Mouse (Mus musculus) forebrain, embryonic 14.5 days (tissue): ENCODE results near the gene AI481877. TPM values are rescaled to one million over a fixed set of nuclear protein-coding genes. Genes with fewer than 3 reads are reported as not detected.

Source experiments
- ATAC-seq: fragments of 200-750 bp; cut with Nextera tagmentation; 2 replicates; pipeline ENCODE4 v1.8.0; 2017; ENCODE audit warnings: mild to moderate bottlenecking, moderate library complexity
- DNase-seq: peaks from one replicate; pipeline ENCODE4 v3.0.0-alpha.2; 2015; ENCODE audit warnings: low spot score
- H3K27ac ChIP-seq: fragments of 300-500 bp; sonication (generic); 2 replicates; pipeline ENCODE4 v1.5.1; 2014; ENCODE audit warnings: low read depth, mild to moderate bottlenecking, control low read depth, low read length, moderate library complexity
- H3K27me3 ChIP-seq: fragments of 300-500 bp; sonication (generic); replicated peaks from 2 replicates; pipeline ENCODE4 v1.6.1; 2014; ENCODE audit warnings: low read length, control low read depth, mixed read lengths; ENCODE audit not compliant: control insufficient read depth, insufficient read depth
- H3K36me3 ChIP-seq: fragments of 300-500 bp; sonication (generic); 2 replicates; pipeline ENCODE4 v1.6.1; 2014; ENCODE audit warnings: low read length, control low read depth; ENCODE audit not compliant: control insufficient read depth, insufficient read depth
- H3K4me1 ChIP-seq: fragments of 300-500 bp; sonication (generic); 2 replicates; pipeline ENCODE4 v1.6.1; 2014; ENCODE audit warnings: antibody characterized with exemption, low read length, control low read depth; ENCODE audit not compliant: control insufficient read depth, insufficient read depth
- H3K4me2 ChIP-seq: fragments of 300-500 bp; sonication (generic); 2 replicates; pipeline ENCODE4 v1.6.1; 2014; ENCODE audit warnings: mild to moderate bottlenecking, control low read depth, low read length
- H3K4me3 ChIP-seq: fragments of 300-500 bp; sonication (generic); 2 replicates; pipeline ENCODE4 v1.5.1; 2014; ENCODE audit warnings: low read depth, low read length, control low read depth
- H3K9ac ChIP-seq: fragments of 300-500 bp; sonication (generic); 2 replicates; pipeline ENCODE4 v1.6.1; 2014; ENCODE audit warnings: mild to moderate bottlenecking, low read length, control low read depth, moderate library complexity
- H3K9me3 ChIP-seq: fragments of 300-500 bp; sonication (generic); replicated peaks from 2 replicates; pipeline ENCODE4 v1.6.1; 2016; ENCODE audit warnings: low read length, control low read depth, mixed read lengths; ENCODE audit not compliant: control insufficient read depth
- WGBS: fragments of 180-500 bp; shearing (Covaris S2); extraction: QIAGEN DNeasy Blood & Tissue Kit; methylation state at CpG from one replicate; pipeline ENCODE4 v1.1.7; 2014; 5-methylcytosine and 5-hydroxymethylcytosine counted together
- polyA plus RNA-seq: library from polyadenylated mRNA; unstranded; fragments of >200 nt; fragmentation: Nextera tagmentation; extraction: Ambion mirVana; gene quantifications from 2 replicates; pipeline ENCODE4 v1.2.1, GENCODE M21; 2014

Gene AI481877
- polyA plus RNA-seq, 1 experiment from 2014 or later, result not detected

DNA sequence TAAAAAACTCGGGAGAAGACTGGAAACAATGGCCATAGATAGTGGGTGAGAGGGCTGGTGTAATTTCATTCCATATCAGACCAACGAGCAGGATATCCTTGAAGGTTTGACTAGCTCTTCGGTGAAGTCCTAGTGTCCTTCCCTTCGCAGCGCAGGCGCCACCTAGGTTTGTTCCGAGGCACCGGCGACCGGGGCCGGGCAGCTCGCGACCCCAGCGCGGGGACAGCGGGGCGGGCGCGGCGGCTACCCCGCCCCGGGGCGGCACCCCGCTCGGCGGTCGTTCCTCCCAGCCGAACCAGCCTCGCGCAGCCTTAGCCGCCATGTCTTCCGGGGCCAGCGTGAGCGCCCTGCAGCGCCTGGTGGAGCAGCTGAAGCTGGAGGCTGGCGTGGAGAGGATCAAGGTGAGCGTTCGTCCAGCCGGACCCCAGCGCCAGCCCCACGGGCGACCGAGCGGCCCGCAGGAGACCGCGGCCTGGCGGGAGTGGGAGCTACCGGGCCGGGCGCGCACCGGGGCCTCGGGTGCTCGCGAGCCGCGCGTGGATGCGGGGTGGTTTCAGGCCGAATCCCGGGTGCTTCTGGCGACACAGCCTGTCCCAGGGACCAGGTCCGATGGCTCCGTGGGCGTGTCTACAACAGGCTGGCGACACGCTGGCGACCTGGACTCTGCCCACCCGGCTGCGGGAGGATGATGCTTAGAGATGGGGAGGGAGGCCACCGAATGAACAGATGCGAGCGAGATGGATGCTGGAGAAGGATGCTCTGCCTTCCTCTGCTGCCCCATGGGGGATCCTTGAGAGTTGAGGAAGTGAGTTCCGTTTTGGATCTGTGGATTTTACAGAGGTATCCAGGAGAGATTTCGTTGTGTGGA is 103.6 kb downstream of the AI481877 start, which contains the start of gene Gng10:
Gene Gng10, plus strand, starts transcription at position 171 of the 868 bp plus-strand sequence.
- ATAC-seq (peak; percentile 91), DNase-seq (peak; percentile 64)
- 10% methylated on average over 76 of the region's 76 CpGs for WGBS
- Histone ChIP-seq H3K9me3 (no peaks in the 10 kb centered on the region; the same call in 1 of the 2 replicates), H3K27me3 (no peaks in the 10 kb centered on the region), H3K4me1 (no peaks in the 10 kb centered on the region), H3K4me3 (peak within 1 kb of the TSS; percentile 78), H3K36me3 (peaks cover 6% of the 10 kb centered on the region; the same call in 1 of the 2 replicates), H3K4me2 (peak within 1 kb of the TSS; percentile 61), H3K27ac (peak within 1 kb of the TSS; percentile 90), H3K9ac (peak within 1 kb of the TSS; percentile 91)

DNA sequence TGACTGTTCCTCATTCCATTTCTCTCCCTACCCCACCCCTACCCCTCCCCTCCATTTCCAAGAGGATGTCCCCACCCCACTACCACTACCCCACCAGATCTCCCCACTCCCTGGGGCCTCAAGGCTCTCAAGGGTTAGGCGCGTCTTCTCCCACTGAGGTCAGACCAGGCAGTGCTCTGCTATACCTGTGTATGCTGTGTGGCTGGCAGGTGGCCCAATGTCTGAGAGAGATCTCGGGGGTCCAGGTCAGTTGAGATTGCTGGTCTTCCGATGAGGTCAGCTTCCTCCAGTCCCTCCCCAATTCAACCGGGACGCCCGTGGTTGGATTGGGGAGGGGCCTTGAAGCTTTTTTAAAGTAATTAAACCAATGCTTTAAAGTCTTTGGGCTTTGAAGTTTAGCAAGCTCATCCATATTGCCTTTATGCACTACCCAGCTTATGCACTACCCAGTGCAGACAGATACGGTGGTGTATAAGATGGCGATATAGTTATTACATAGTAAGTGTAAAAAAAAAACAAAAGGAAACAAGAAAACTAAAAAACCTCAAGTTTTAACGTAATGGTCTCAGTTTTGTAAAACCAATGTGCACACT is 104.4 kb downstream of the AI481877 start:
- peak overlapping the region; percentile 91 for H3K9ac ChIP-seq
- H3K27me3 ChIP-seq, result no peaks in the 10 kb centered on the region
- 66% methylated on average over 10 of the region's 10 CpGs for WGBS
- peak overlapping the region; percentile 90; the same call in 1 of the 2 replicates for H3K27ac ChIP-seq
- no peaks in the 10 kb centered on the region for H3K36me3 ChIP-seq
- DNase-seq, result no peak
- no peaks in the 10 kb centered on the region for H3K4me1 ChIP-seq
- H3K9me3 ChIP-seq, result no peaks in the 10 kb centered on the region; the same call in 1 of the 2 replicates
- peak overlapping the region; percentile 61 for H3K4me2 ChIP-seq
- ATAC-seq, result peak; percentile 12; the same call in 1 of the 2 replicates
- peak overlapping the region; percentile 78 for H3K4me3 ChIP-seq

DNA sequence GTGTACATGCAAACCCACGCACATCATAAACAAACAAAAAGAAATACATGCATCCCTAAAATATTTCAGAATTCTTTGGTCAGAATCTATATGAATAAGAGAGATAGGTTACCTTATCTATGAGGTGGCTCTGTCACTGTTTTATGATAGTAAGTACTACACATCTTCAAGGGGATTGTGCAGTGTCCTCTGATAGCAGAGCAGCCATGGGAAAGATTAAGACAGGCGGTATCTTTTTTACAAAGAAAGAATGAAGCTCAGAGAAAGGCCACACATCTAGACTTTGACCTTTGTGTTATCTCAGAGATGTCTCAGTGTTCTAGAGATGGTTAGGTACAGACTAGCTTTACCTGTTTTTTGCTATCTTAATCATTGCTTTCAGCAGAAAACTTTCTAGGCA is 121.9 kb downstream of the AI481877 start:
- H3K36me3 ChIP-seq, result peaks cover 22% of the 10 kb centered on the region; the same call in 1 of the 2 replicates
- H3K27ac ChIP-seq, result no peak overlapping the region
- no peak overlapping the region for H3K4me3 ChIP-seq
- ATAC-seq (no peak), DNase-seq (no peak)
- 89% methylated on average over 2 of the region's 2 CpGs for WGBS
- H3K9ac ChIP-seq, result no peak overlapping the region
- H3K27me3 ChIP-seq, result no peaks in the 10 kb centered on the region
- H3K9me3 ChIP-seq, result no peaks in the 10 kb centered on the region
- H3K4me1 ChIP-seq, result no peaks in the 10 kb centered on the region
- no peak overlapping the region for H3K4me2 ChIP-seq

DNA sequence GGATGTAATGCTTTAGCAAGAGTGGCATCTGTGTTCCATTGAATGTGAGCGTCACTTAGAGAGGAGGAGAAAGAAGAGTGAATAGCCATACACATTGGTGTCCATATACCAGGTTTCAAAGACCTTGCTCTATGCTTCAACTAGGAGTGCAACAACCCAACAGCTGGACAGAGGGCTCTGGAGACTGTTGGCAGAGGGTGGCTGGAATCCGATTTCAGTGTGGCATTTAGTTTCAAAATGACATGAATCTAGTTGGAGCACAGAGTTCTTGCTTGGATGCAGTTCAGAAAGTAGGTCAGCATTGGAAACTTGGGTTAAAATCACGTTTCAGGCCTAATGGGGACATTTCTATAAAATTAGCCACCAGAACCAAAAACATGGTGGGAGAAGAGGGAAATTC is 123.6 kb downstream of the AI481877 start:
- Histone ChIP-seq H3K9me3 (no peaks in the 10 kb centered on the region), H3K27me3 (no peaks in the 10 kb centered on the region), H3K4me1 (no peaks in the 10 kb centered on the region), H3K9ac (no peak overlapping the region), H3K4me2 (no peak overlapping the region), H3K27ac (no peak overlapping the region), H3K4me3 (no peak overlapping the region), H3K36me3 (peaks cover 14% of the 10 kb centered on the region; the same call in 1 of the 2 replicates)
- 91% methylated on average over 3 of the region's 3 CpGs for WGBS
- no peak for ATAC-seq
- DNase-seq, result no peak

DNA sequence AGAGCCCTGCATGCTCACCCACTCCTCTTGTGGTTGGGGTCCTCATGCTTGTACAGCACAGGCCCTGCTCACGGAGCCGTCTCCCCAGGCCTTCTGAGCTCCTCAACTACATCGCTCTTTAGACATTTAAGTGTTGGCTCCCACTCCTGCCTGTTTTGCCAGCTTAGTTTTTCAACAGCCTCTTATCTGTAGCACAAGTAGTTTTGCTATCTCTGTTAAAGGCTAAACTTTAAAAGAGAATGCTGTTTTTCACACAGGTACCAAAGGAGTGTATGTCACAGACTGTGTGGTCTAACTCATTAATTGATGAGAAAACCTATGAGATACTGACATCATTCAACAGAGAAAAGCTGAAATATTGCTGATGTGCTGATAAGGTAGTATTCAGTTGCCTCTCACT is 127.3 kb downstream of the AI481877 start:
- no peaks in the 10 kb centered on the region for H3K4me1 ChIP-seq
- no peak overlapping the region for H3K9ac ChIP-seq
- H3K27ac ChIP-seq, result no peak overlapping the region
- 87% methylated on average over 3 of the region's 3 CpGs for WGBS
- no peaks in the 10 kb centered on the region for H3K36me3 ChIP-seq
- ATAC-seq, result no peak
- H3K9me3 ChIP-seq, result no peaks in the 10 kb centered on the region
- no peak for DNase-seq
- no peak overlapping the region for H3K4me3 ChIP-seq
- H3K4me2 ChIP-seq, result no peak overlapping the region
- H3K27me3 ChIP-seq, result no peaks in the 10 kb centered on the region

DNA sequence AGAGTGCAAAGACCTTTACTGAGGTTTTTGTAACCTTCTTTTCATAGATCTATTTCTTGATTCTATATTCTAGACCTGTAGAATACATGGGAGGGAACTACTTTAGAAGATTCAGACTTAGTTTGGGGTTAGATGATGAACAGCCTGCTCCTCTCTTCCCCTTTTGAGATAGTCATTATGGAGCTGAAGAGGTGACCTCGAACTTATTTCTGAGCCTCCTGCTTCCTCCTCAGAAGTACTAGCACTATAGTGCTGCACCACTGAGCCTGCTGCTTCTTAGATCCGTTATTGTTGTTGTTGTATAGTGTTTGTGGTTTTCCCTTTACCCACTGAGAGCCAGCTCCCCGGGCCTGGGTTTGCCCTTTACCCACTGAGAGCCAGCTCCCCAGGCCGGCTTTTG is 129.1 kb downstream of the AI481877 start:
- 71% methylated on average over 4 of the region's 4 CpGs for WGBS
- Histone ChIP-seq H3K27ac (no peak overlapping the region), H3K36me3 (no peaks in the 10 kb centered on the region), H3K4me2 (no peak overlapping the region), H3K9ac (no peak overlapping the region), H3K4me1 (peaks cover under 1% of the 10 kb centered on the region; the same call in 1 of the 2 replicates), H3K4me3 (no peak overlapping the region), H3K9me3 (no peaks in the 10 kb centered on the region), H3K27me3 (no peaks in the 10 kb centered on the region)
- DNase-seq (no peak), ATAC-seq (no peak)

DNA sequence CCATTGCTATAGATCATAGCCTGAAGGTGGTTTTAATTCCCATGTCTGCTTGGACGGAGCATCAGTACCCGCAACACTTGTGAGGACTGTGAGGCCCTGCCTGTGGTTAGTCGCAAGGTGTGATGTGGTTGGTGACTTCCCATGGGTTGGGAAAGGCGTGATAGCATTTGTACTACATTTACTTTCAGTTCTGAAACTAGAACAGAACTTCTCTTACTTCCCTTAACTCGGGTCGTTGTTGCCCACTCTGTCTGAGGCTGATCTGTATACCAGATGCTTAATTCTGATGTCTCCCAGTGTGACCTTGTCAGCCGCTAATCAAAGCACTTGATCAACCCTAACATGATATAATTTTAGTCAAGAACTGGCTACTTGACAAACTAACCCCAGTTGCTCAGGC is 129.6 kb downstream of the AI481877 start:
- Histone ChIP-seq H3K27ac (no peak overlapping the region), H3K9ac (no peak overlapping the region), H3K4me3 (no peak overlapping the region), H3K4me2 (no peak overlapping the region), H3K9me3 (no peaks in the 10 kb centered on the region), H3K36me3 (no peaks in the 10 kb centered on the region), H3K27me3 (no peaks in the 10 kb centered on the region), H3K4me1 (peaks cover 6% of the 10 kb centered on the region)
- 96% methylated on average over 7 of the region's 7 CpGs for WGBS
- DNase-seq (no peak), ATAC-seq (no peak)

DNA sequence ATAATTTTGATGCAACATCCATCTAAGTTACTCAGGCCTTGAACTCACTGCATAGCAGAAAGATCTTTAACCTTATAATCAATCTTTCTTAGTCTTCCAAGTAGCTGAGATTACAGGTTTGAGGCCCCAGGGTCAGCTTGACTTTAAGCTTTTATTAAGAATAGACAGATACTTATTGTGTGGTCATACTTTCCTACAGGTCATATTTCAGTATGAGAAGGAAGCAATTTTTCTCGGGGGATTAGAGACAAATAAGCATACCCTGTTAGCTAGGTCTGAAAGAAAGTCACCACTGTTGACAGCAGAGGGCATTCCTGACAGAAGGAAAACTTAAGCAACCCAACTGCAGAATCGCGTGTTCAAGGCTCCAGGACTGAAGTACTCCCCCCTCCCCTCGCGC is 130.8 kb downstream of the AI481877 start:
- DNase-seq (no peak), ATAC-seq (no peak)
- 86% methylated on average over 5 of the region's 5 CpGs for WGBS

DNA sequence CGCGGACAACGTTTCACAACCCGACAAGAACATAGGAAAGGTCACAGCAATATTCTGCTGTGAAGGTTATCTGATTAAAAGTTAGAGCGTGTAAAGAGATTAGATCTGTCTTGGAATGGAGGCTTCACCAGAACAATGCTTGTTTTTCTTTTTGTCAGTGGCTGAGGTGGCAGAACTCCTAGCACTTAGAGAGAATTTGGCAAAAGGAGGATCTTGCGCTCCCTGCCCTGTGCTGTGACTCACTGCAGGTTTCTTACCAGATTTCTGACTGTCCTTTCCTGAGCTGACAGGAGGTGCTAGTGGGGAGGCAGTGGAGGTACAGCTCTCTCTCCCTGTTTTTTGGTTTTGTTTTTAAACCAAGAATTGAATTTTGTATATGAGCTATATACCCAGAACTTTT is 131.8 kb downstream of the AI481877 start:
- 84% methylated on average over 6 of the region's 6 CpGs for WGBS
- ATAC-seq, result no peak
- no peaks in the 10 kb centered on the region for H3K27me3 ChIP-seq

More for the DNA sequence above, 130.8 kb downstream of the AI481877 start:
- H3K36me3 ChIP-seq, result no peaks in the 10 kb centered on the region
- no peaks in the 10 kb centered on the region for H3K27me3 ChIP-seq
- no peak overlapping the region for H3K4me3 ChIP-seq
- peaks cover 11% of the 10 kb centered on the region for H3K4me1 ChIP-seq
- no peak overlapping the region for H3K4me2 ChIP-seq
- no peak overlapping the region for H3K9ac ChIP-seq
- H3K27ac ChIP-seq, result no peak overlapping the region
- H3K9me3 ChIP-seq, result no peaks in the 10 kb centered on the region

More for the DNA sequence above, 131.8 kb downstream of the AI481877 start:
- Histone ChIP-seq H3K9me3 (no peaks in the 10 kb centered on the region), H3K36me3 (no peaks in the 10 kb centered on the region), H3K9ac (no peak overlapping the region), H3K27ac (no peak overlapping the region), H3K4me2 (no peak overlapping the region), H3K4me3 (no peak overlapping the region), H3K4me1 (peaks cover 11% of the 10 kb centered on the region)
- no peak for DNase-seq
